Mouse (Mus musculus) limb, embryonic 12.5 days (tissue): ENCODE results near the gene Tbkbp1. TPM values are rescaled to one million over a fixed set of nuclear protein-coding genes. Genes with fewer than 3 reads are reported as not detected.

Experiments
- ATAC-seq: fragments of 200-750 bp; cut with Nextera tagmentation; 2 replicates; pipeline ENCODE4 v1.8.0; 2017; ENCODE audit warnings: low read depth, moderate TSS enrichment; ENCODE audit not compliant: insufficient number of reproducible peaks, insufficient read depth, low FRiP score, low TSS enrichment
- H3K27ac ChIP-seq: fragments of 300-500 bp; sonication (generic); 2 replicates; pipeline ENCODE4 v1.5.1; 2016; ENCODE audit warnings: mild to moderate bottlenecking, moderate library complexity
- H3K27me3 ChIP-seq: fragments of 300-500 bp; sonication (generic); 2 replicates; pipeline ENCODE4 v1.6.1; 2016; ENCODE audit warnings: mild to moderate bottlenecking, moderate library complexity
- H3K36me3 ChIP-seq: fragments of 300-500 bp; sonication (generic); 2 replicates; pipeline ENCODE4 v1.6.1; 2016; ENCODE audit warnings: mild to moderate bottlenecking, moderate library complexity
- H3K4me1 ChIP-seq: fragments of 300-500 bp; sonication (generic); replicated peaks from 2 replicates; pipeline ENCODE4 v1.6.1; 2016
- H3K4me2 ChIP-seq: fragments of 300-500 bp; sonication (generic); 2 replicates; pipeline ENCODE4 v1.6.1; 2016; ENCODE audit warnings: mild to moderate bottlenecking, moderate library complexity
- H3K4me3 ChIP-seq: fragments of 300-500 bp; sonication (generic); replicated peaks from 2 replicates; pipeline ENCODE4 v1.5.1; 2016; ENCODE audit warnings: mild to moderate bottlenecking
- H3K9ac ChIP-seq: fragments of 300-500 bp; sonication (generic); replicated peaks from 2 replicates; pipeline ENCODE4 v1.6.1; 2016; ENCODE audit warnings: mild to moderate bottlenecking, moderate library complexity
- H3K9me3 ChIP-seq: fragments of 300-500 bp; sonication (generic); 2 replicates; pipeline ENCODE4 v1.6.1; 2016; ENCODE audit warnings: mild to moderate bottlenecking, moderate library complexity
- WGBS: fragments of 180-500 bp; shearing (Covaris S2); methylation state at CpG from one replicate; pipeline ENCODE4 v1.1.7; 2016; 5-methylcytosine and 5-hydroxymethylcytosine counted together
- polyA plus RNA-seq: library from polyadenylated mRNA; unstranded; fragments of >200 nt; fragmentation: Nextera tagmentation; extraction: Ambion mirVana; gene quantifications from 2 replicates; pipeline ENCODE4 v1.2.1, GENCODE M21; 2016

Tbkbp1 gene
- polyA plus RNA-seq, 1 experiment from 2014 or later: 8.0 TPM

DNA sequence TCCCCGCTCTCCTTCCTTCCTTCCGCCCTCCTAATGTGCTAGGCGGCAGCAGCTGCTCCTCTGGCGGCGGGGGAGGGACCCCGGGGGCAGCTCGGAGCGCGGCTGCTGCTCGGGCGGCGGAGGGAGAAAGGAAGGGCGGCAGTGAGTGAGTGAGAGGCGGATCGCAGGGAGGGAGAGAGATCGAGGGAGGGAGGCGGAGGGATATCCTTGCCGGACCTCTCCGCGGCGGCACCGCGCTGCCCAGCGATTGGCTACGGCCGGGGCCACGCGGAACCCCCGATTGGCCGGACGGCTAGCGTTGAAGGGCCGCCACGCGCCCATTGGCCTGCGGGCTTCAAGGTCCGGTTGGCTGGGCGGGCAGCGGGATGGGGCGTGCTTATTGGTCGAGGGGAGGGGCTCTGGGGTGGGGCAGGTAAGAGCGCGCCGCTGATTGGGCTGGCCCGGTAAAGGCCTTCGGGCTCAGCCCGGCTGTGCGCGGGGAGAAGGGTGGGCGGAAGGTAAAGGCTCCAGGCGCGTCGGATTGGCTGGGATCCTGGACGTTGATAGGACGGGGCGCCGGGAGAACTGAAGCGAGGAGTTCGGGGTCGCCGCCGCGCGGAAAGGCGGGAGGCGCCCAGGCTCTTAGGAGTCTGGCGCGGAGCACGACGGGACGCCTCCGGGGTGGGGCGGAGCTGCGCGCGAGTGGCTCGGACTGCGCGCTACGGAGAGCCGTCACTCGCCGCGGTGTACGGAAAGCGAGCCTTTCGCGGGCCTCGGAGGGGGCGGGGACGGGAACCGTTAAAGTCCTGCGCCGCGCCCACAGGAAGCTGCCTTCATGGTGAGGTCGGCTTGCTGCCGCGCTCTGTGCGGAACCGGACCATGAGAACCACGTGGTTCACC is 36.7 kb upstream of the Tbkbp1 start, which contains the start of gene Kpnb1:
TSS of gene Kpnb1 (minus strand) at position 118 of the 879 bp plus-strand sequence.
- Histone ChIP-seq H3K4me2 (peak within 1 kb of the TSS; percentile 78), H3K4me3 (peak within 1 kb of the TSS; percentile 89), H3K27ac (peak within 1 kb of the TSS; percentile 98), H3K9me3 (no peaks in the 10 kb centered on the region), H3K27me3 (no peaks in the 10 kb centered on the region), H3K36me3 (peaks cover 34% of the 10 kb centered on the region), H3K4me1 (peaks cover 30% of the 10 kb centered on the region), H3K9ac (peak within 1 kb of the TSS; percentile 93)
- under 1% methylated on average over 80 of the region's 101 CpGs for WGBS
- ATAC-seq: peak; percentile 98

DNA sequence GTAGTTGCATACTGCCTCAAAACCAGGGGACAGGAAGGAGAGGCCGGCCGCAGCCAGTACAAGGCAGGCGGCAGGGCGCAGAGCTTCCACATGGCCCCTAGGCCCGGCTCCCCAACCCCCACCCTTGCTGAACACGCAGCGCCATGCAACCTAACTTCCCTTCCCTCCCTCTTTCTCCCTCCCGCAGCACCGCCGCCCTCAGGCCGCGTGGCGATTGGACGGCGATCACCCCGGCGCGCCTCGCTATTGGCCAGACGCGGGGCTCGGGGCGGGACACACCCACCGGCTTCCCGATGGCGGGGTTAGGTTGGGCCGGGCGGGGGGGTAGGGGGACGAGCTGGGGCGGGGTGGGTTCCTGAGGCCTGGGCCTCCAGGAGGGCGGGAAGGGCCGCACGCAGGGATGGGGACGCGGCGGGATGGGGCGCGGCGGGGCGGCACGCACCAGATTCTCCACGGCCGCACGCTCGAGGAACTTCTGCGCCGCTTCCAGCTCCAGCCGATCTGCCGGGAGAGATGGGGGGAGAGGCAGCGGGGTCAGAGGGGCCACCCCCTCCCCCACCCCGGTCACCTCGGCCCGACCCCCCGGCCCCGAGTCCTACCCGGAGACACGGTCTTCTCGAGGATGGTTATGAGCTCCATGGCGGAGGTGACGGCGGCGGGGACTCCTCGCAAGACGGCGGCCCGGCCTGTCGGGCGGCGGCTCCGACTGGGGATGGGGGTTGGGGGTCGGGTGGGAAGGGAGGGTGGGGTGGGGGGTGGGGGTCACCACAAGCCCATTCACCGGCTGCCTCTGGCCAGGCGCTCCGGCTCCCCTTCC is 35.9 kb upstream of the Tbkbp1 start:
- under 1% methylated on average over 70 of the region's 74 CpGs for WGBS
- Histone ChIP-seq H3K36me3 (peaks cover 42% of the 10 kb centered on the region), H3K9me3 (no peaks in the 10 kb centered on the region), H3K27ac (peak overlapping the region; percentile 98), H3K4me3 (peak overlapping the region; percentile 89), H3K27me3 (no peaks in the 10 kb centered on the region), H3K4me2 (peak overlapping the region; percentile 77), H3K9ac (peak overlapping the region; percentile 93), H3K4me1 (peaks cover 30% of the 10 kb centered on the region)
- peak; percentile 53 for ATAC-seq

DNA sequence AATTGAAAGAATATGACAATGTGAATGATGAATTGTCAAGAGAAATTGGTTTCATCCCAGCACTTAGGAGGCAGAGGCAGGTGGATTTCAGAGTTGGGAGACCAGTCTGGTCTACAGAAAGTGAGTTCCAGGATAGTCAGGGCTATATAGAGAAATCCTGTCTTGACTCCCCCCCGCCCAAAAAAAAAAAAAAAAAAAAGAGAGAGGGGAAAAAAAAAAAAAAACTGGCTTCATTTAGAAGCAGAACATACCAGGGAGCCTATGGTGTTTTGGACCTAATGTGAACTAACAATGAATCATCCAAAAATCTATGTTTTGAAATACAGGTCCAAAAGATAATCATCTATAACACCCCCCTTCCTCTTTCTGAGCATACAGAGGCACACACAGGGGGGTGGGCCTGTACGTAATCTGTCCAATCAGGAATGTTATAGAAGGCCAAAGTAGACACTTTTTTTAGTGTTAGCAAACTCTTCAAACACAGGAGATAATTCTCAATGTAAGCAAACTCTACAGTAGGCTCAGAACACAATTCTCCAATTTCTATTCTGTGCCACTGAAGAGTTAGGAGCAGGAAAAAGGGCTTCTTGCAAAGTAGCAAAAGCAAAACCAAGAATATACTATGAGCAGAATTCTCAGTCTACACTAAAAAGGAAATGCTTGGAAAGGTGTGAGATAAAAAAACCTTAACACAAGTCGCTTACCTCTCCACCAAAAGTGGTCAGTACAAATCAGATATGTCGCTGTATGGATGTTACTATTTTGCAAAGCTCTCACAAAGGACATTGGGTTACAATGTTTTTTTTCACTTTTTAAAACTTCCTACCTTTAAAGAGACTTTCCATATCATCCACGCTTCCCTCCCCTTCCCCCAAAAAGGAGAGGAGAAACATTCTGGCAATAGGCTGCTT is 34.7 kb upstream of the Tbkbp1 start:
- H3K4me2 ChIP-seq: peak overlapping the region; percentile 77
- peaks cover 54% of the 10 kb centered on the region for H3K36me3 ChIP-seq
- peaks cover 30% of the 10 kb centered on the region for H3K4me1 ChIP-seq
- 67% methylated on average over 5 of the region's 5 CpGs for WGBS
- H3K9me3 ChIP-seq: no peaks in the 10 kb centered on the region
- no peak for ATAC-seq
- no peaks in the 10 kb centered on the region for H3K27me3 ChIP-seq
- no peak overlapping the region for H3K27ac ChIP-seq
- peak overlapping the region; percentile 89 for H3K4me3 ChIP-seq
- H3K9ac ChIP-seq: peak overlapping the region; percentile 93

DNA sequence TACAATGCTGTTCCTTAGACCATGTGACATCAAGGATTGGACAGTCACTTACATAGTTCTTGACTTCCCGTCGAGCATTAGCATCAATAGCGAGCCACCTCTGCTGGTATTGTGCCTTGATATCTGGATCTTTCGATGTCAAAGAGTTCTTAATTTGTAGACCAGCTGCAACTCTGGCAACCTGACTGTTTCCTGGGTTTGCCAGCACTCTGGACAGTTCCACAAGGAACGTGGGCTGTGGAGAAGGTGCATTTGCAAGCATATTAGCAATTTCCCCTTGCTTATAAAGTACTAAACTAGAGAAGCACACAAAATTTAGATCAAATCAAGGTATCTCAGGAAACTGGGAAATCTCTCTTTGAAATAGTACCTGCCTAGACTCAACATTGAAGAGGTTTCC is 33.6 kb upstream of the Tbkbp1 start:
- H3K4me3 ChIP-seq: no peak overlapping the region
- H3K9ac ChIP-seq: no peak overlapping the region
- peaks cover 30% of the 10 kb centered on the region for H3K4me1 ChIP-seq
- no peak overlapping the region for H3K27ac ChIP-seq
- ATAC-seq: no peak
- H3K4me2 ChIP-seq: no peak overlapping the region
- H3K9me3 ChIP-seq: no peaks in the 10 kb centered on the region
- WGBS: 80% methylated on average over 5 of the region's 5 CpGs
- H3K36me3 ChIP-seq: peaks cover 65% of the 10 kb centered on the region
- H3K27me3 ChIP-seq: no peaks in the 10 kb centered on the region

- H3K9me3 ChIP-seq: no peaks in the 10 kb centered on the region
- no peak overlapping the region for H3K4me2 ChIP-seq
- no peak for ATAC-seq
- WGBS: 90% methylated on average over 3 of the region's 3 CpGs
- H3K27me3 ChIP-seq: no peaks in the 10 kb centered on the region
- peaks cover 22% of the 10 kb centered on the region for H3K4me1 ChIP-seq
- no peak overlapping the region for H3K9ac ChIP-seq
- no peak overlapping the region for H3K27ac ChIP-seq
- peaks cover 88% of the 10 kb centered on the region for H3K36me3 ChIP-seq
- H3K4me3 ChIP-seq: no peak overlapping the region
Measured at GRCm38 (mm10) chr11:97182446-97182845, 31.2 kb upstream of the Tbkbp1 start.

DNA sequence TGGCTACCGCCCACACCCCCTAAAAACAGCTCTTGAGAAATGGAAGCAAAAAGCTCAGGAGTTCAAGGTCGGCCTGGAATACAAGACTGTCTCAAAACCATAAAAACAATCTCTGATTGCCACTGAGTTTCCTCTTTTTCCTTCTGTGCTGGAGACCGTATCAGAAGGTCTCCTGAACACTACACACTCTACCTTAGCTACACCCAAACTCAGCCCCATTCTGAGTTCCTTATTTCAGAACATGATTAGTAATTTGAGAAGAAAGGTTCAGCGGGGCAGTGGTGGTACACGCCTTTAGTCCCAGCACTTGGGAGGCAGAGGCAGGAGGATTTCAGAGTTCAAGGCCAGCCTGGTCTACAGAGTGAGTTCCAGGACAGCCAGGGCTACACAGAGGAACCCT is 29.8 kb upstream of the Tbkbp1 start:
- 87% methylated on average over 5 of the region's 5 CpGs for WGBS
- H3K9me3 ChIP-seq: no peaks in the 10 kb centered on the region
- peaks cover 98% of the 10 kb centered on the region for H3K36me3 ChIP-seq
- H3K9ac ChIP-seq: no peak overlapping the region
- no peak overlapping the region for H3K4me2 ChIP-seq
- H3K27ac ChIP-seq: no peak overlapping the region
- peaks cover 16% of the 10 kb centered on the region for H3K4me1 ChIP-seq
- ATAC-seq: no peak
- no peak overlapping the region for H3K4me3 ChIP-seq
- H3K27me3 ChIP-seq: no peaks in the 10 kb centered on the region

- Histone ChIP-seq H3K4me1 (no peaks in the 10 kb centered on the region), H3K27ac (no peak overlapping the region), H3K9me3 (no peaks in the 10 kb centered on the region), H3K4me3 (no peak overlapping the region), H3K9ac (no peak overlapping the region), H3K4me2 (no peak overlapping the region), H3K36me3 (peaks cover 99% of the 10 kb centered on the region), H3K27me3 (no peaks in the 10 kb centered on the region)
- 97% methylated on average over 2 of the region's 2 CpGs for WGBS
- ATAC-seq: no peak
Measured at GRCm38 (mm10) chr11:97178198-97178597, 26.9 kb upstream of the Tbkbp1 start.

DNA sequence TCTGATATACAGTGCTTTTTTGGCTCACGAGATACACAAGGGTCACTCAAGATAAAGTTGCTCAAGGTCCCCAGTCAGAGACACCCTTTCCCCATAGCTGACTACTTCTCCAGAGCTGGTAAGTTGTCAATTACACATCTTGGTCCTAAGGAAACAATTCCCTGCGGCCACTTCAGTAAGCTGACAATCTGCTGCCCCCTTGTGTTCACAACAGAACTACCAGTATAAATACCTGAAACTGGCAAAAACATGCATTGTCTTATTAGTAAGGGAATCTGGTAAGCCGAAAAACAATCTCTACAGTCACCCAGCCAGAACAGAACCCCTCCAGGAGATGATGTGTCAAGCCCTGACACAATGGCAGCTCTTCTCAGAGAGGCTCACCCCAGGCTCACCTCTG is 25.6 kb upstream of the Tbkbp1 start:
- Histone ChIP-seq H3K27me3 (no peaks in the 10 kb centered on the region), H3K4me3 (no peak overlapping the region), H3K9me3 (no peaks in the 10 kb centered on the region), H3K9ac (no peak overlapping the region), H3K4me1 (no peaks in the 10 kb centered on the region), H3K4me2 (no peak overlapping the region), H3K36me3 (peaks cover 99% of the 10 kb centered on the region), H3K27ac (no peak overlapping the region)
- 64% methylated on average over 3 of the region's 3 CpGs for WGBS
- ATAC-seq: no peak

DNA sequence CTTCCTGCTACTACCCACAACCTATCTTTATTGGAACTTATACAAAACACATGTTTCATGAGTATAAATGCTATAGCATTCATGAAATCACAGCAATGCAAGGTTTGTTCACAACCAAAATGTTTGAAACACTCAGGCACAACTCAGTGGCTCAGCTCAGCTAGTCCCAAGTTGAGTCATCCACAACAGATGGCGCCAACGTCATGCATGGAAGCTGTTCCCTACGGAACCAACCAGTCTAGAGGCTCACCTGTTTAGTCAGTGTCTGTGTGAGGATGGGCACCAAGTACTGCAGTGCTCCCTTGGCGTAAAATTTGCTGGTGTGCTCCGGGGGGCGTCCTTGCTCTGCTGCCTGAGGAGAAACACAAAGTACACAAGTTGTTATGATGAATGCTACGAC is 24.2 kb upstream of the Tbkbp1 start:
- H3K36me3 ChIP-seq: peaks cover 99% of the 10 kb centered on the region
- H3K9ac ChIP-seq: no peak overlapping the region
- WGBS: 92% methylated on average over 7 of the region's 7 CpGs
- ATAC-seq: no peak
- H3K4me3 ChIP-seq: no peak overlapping the region
- no peaks in the 10 kb centered on the region for H3K4me1 ChIP-seq
- no peaks in the 10 kb centered on the region for H3K27me3 ChIP-seq
- no peak overlapping the region for H3K4me2 ChIP-seq
- no peak overlapping the region for H3K27ac ChIP-seq
- H3K9me3 ChIP-seq: no peaks in the 10 kb centered on the region

- WGBS: 82% methylated on average over 6 of the region's 6 CpGs
- no peak for ATAC-seq
- H3K36me3 ChIP-seq: peaks cover 99% of the 10 kb centered on the region
- no peak overlapping the region for H3K27ac ChIP-seq
- H3K4me1 ChIP-seq: no peaks in the 10 kb centered on the region
- no peaks in the 10 kb centered on the region for H3K27me3 ChIP-seq
- H3K4me2 ChIP-seq: no peak overlapping the region
- H3K9me3 ChIP-seq: no peaks in the 10 kb centered on the region
- no peak overlapping the region for H3K9ac ChIP-seq
- H3K4me3 ChIP-seq: no peak overlapping the region
Measured at GRCm38 (mm10) chr11:97160341-97160740, 9.0 kb upstream of the Tbkbp1 start.
